Mouse (Mus musculus): ENCODE data around the gene Asic5. TPM values are rescaled to one million over a fixed set of nuclear protein-coding genes. Genes with fewer than 3 reads are reported as not detected.

Gene Asic5
- polyA plus RNA-seq (2014; fragmentation: Illumina TruSeq; extraction: RNeasy Lipid Tissue Mini Kit (QIAGEN cat#74804); ENCODE audit: insufficient read depth, low read depth, low replicate concordance) = not detected

GRCm38 (mm10) chr3:81981990-81982389 is at the start of gene Asic5:
Gene Asic5 (plus strand): TSS chr3:81982290.

GRCm38 (mm10) chr3:81976102-81976501 is 6.0 kb upstream of the Asic5 start, which contains the start of gene Tdo2:
Gene Tdo2 (minus strand): TSS chr3:81976202.

Other genes starting within 250 kb of the Asic5 start
- gene Ctso, start 49.7 kb upstream of the Asic5 start, polyA plus RNA-seq (2014; fragmentation: Illumina TruSeq; extraction: RNeasy Lipid Tissue Mini Kit (QIAGEN cat#74804); ENCODE audit: insufficient read depth, low read depth, low replicate concordance) = 31.6 TPM
- gene Tdo2, start 6.1 kb upstream of the Asic5 start, polyA plus RNA-seq (2014; fragmentation: Illumina TruSeq; extraction: RNeasy Lipid Tissue Mini Kit (QIAGEN cat#74804); ENCODE audit: insufficient read depth, low read depth, low replicate concordance) = 1.2 TPM
- gene Gucy1b1, start 92.4 kb downstream of the Asic5 start, polyA plus RNA-seq (2014; fragmentation: Illumina TruSeq; extraction: RNeasy Lipid Tissue Mini Kit (QIAGEN cat#74804); ENCODE audit: insufficient read depth, low read depth, low replicate concordance) = 57.9 TPM
- gene Gucy1a1, start 163.5 kb downstream of the Asic5 start, polyA plus RNA-seq (2014; fragmentation: Illumina TruSeq; extraction: RNeasy Lipid Tissue Mini Kit (QIAGEN cat#74804); ENCODE audit: insufficient read depth, low read depth, low replicate concordance) = 52.8 TPM

All from lung, adult 10 weeks (tissue).